Mouse (Mus musculus) myocyte (in vitro differentiated cells): ENCODE measurements around the gene Serpinf1.
A peak's percentile ranks its signal among the peaks of the same experiment; 100 is the strongest.

Experiments used
- CEBPB ChIP-seq: IDR thresholded peaks from 2 replicates; pipeline ENCODE4 v1.6.1; 2011; ENCODE audit warnings: mild to moderate bottlenecking, moderate library complexity; ENCODE audit not compliant: poor library complexity, insufficient read depth, severe bottlenecking
- E2F4 ChIP-seq: IDR thresholded peaks from one replicate; pipeline ENCODE4 v1.6.1; 2011; ENCODE audit warnings: mild to moderate bottlenecking, control low read depth, moderate library complexity; ENCODE audit not compliant: insufficient read depth
- MAX ChIP-seq: IDR thresholded peaks from one replicate; pipeline ENCODE4 v1.6.1; 2011; ENCODE audit warnings: low read depth, mild to moderate bottlenecking, control low read depth
- MYOD1 ChIP-seq, 3 experiments: IDR thresholded peaks; one replicate each; pipeline ENCODE4 v1.6.1; 2011; ENCODE audit warnings: control low read depth in 2 of 3, low read depth in 2 of 3, mild to moderate bottlenecking in 2 of 3, moderate library complexity in 1 of 3; ENCODE audit not compliant: insufficient read length in 2 of 3, control insufficient read depth in 1 of 3
- MYOG ChIP-seq, 3 experiments: IDR thresholded peaks; one replicate each; pipeline ENCODE4 v1.6.1; 2011; ENCODE audit warnings: control low read depth in 2 of 3, low read depth in 2 of 3, mild to moderate bottlenecking in 2 of 3; ENCODE audit not compliant: insufficient read length in 2 of 3, control insufficient read depth in 1 of 3, insufficient read depth in 1 of 3
- POLR2A ChIP-seq: IDR thresholded peaks from one replicate; pipeline ENCODE4 v1.6.1; 2011; ENCODE audit warnings: low read depth, mild to moderate bottlenecking, control low read depth, moderate library complexity; ENCODE audit not compliant: insufficient read length
- POLR2AphosphoS2 ChIP-seq: IDR thresholded peaks from one replicate; pipeline ENCODE4 v1.6.1; 2011; ENCODE audit warnings: low read depth, control low read depth; ENCODE audit not compliant: insufficient read length
- TCF12 ChIP-seq: IDR thresholded peaks from one replicate; pipeline ENCODE4 v1.6.1; 2011; ENCODE audit warnings: mild to moderate bottlenecking, control low read depth; ENCODE audit not compliant: poor library complexity, insufficient read depth, severe bottlenecking
- USF1 ChIP-seq: IDR thresholded peaks from one replicate; pipeline ENCODE4 v1.6.1; 2011; ENCODE audit warnings: low read depth, mild to moderate bottlenecking, control low read depth, moderate library complexity

DNA sequence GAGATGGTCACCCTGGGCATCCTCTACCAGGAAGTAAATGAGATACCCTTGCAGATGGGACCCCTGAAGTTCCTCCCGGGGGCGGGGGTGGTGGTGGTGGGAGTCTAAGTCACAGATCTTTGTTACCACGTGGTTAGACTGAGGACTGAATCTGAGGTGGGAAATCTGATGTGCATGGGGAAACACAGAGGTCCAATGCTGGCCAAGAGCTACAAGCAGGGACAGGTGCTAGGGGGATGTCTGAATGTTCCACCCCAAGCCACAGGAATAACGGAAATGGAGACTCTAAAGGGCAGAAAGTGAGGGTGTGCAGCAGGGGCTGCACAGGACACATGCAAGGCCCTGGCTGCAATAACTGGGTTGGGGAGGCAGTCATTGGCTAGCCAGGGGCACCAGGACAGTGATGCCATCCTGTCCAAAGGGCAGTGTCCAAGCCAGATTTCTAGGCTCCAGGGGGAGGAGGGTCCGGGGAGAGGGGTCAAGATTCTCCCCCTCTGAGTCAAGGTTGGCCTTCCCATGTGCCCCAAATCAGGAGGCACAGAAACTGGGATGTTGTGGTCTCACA is 1.6 kb downstream of the Serpinf1 start:
- no peak for TF ChIP-seq POLR2AphosphoS2
- TF ChIP-seq TCF12, result no peak
- TF ChIP-seq MAX, result no peak
- TF ChIP-seq MYOD1 (IDR thresholded peaks at IDR 0.05; ENCODE audit: control insufficient read depth in 1 of 3, insufficient read length in 2 of 3, low read depth in 2 of 3), result peak; percentile 13 to 79 (median 68)
- no peak for TF ChIP-seq CEBPB
- TF ChIP-seq USF1, result no peak
- no peak for TF ChIP-seq POLR2A
- peak in 1 of 3 experiments; percentile 36 for TF ChIP-seq MYOG (IDR thresholded peaks at IDR 0.05; ENCODE audit: control insufficient read depth in 1 of 3, insufficient read depth in 1 of 3, insufficient read length in 2 of 3, low read depth in 2 of 3)
- no peak for TF ChIP-seq E2F4
